Mouse (Mus musculus) large intestine, adult 2 months (tissue): ENCODE data around the gene Wap. TPM values are rescaled to one million over a fixed set of nuclear protein-coding genes. Genes with fewer than 3 reads are reported as not detected.
A peak's percentile ranks its signal among the peaks of the same experiment; 100 is the strongest.
"Not testable (repeated sequence)": the region's sequence is repeated elsewhere in the genome, so short reads cannot be mapped to it uniquely, and the experiment has no call there.

ENCODE experiments used
- DNase-seq: peaks from one replicate; pipeline ENCODE4 v3.0.0-alpha.2; 2012; ENCODE audit warnings: low read depth, low spot score
- WGBS: fragments of 180-500 bp; shearing (Covaris S2); methylation state at CpG from one replicate; pipeline ENCODE4 v1.1.7; 2018; 5-methylcytosine and 5-hydroxymethylcytosine counted together
- polyA plus RNA-seq: library from polyadenylated mRNA; depleted of rRNA; stranded (reverse); fragments of >200 nt; gene quantifications from 2 replicates; pipeline ENCODE4 v1.2.3, GENCODE M21; 2012; rRNA removed

Wap gene
- polyA plus RNA-seq: not detected in 2 replicates

DNA sequence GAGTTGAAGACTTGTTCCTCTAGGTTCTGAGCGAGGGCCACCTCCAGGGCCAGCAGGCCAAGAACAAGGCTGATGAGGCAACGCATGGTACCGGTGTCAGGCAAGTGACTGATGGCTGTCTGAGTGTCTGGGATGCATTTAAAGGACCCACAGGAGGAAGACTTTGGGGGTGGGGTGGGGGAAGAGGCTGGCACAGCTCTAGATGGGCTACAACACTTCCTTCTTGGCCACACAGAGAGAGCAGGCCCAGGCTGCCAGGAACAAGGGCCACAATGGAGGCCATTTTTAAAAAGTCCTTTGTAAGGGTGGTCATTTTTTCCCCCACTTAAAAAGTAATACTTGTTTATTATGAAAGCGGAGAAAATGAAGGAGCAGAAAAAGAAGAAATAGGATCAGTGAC, at the start of gene Wap:
Gene Wap (minus strand): TSS at position 101 of the 400 bp plus-strand sequence.
- 90% methylated on average over 4 of the region's 4 CpGs for WGBS
- DNase-seq: no peak

DNA sequence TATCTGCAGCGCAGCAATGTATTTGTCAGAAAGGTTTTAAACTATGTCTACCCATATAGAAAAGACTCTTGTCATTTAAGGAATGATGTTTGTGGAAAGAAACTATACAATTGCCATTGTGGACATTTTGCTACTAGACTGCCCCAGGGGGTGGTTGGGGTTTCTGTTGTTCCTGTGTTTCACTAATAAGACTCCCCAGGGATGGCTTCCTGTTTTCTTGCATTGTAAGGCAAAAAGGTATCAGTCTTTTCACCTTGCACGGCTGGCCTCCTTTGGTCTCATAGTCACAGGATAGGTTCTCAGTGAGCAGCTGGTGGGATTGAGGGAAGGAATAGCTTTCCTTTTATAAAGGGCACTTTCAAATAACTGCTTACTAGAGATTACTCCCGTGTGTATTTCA, 46.3 kb upstream of the Wap start:
- 74% methylated on average over 3 of the region's 3 CpGs for WGBS
- no peak for DNase-seq

DNA sequence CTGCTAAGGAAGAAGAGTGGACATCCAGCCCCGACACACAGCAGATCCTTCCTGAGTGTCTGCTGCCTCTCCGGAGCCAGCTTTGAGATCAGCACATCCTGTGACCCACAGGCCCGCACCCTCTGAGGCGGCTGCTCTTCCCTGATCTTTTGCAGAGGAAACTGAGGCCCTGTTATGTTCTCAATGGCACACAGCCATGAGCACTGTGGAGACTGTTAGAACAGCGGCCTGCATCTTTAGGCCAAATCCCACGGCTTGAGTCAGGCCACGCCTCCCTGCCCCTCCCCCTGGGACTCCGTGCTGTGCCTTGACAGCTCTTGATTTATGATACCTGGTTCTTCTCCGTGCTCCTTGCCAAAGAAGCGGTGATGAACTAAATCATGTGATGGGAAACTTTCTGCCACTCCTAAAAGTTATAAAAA, 42.0 kb upstream of the Wap start:
- WGBS: 19% methylated on average over 10 of the region's 10 CpGs
- DNase-seq: no peak

DNA sequence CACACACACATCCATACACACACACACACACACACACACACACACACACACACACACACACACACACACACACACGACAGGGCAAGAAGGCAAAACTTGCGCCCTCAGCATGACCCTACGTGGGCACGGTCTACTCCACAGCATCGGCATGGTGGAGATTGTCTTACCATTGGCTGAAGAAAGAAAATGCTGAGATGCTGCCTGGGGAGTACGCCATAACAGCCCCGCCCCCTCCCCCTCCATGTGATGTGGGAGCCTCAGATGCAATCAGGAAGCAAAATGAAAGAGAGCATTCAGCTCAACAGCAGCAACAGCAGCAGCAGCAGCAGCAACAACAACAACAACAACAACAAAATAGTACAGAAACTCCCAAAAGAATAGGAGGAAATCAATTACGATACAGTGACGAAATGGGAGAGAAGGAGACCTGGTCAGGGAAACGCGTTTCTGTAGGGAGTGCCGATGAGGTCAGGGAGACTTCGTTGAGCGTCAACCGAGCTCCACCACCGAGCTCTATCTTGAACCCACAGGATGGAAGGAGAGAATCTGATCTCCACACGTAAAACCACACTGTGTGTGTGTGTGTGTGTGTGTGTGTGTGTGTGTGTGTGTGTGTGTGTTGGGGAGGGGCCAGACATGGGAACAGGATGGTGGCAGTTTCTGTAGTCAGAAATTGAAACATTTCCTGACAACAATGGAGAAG, 41.4 kb upstream of the Wap start:
- 66% methylated on average over 17 of the region's 17 CpGs for WGBS

DNA sequence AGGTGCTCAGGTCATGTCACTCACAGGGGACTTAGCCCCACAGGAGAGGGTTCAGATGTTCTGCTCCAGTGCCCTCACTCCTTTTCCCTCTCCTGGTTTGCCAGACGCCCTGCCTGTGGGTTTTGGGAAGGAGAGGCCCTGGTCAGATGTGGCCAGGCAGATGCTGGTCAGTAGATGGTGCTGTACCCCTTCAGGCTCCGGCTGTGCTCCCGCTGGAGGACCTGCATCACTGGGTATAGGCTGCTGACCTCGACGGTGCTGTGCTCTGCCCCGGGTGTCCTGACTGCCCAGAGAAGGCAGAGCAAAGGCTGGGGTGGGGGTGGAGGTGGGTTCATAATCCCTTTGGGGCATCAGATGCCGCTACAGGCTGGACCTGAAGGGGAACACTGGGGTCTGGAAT, 39.1 kb upstream of the Wap start:
- DNase-seq: no peak
- WGBS: 52% methylated on average over 7 of the region's 7 CpGs

More for the DNA sequence above, 41.4 kb upstream of the Wap start:
- no peak for DNase-seq

DNA sequence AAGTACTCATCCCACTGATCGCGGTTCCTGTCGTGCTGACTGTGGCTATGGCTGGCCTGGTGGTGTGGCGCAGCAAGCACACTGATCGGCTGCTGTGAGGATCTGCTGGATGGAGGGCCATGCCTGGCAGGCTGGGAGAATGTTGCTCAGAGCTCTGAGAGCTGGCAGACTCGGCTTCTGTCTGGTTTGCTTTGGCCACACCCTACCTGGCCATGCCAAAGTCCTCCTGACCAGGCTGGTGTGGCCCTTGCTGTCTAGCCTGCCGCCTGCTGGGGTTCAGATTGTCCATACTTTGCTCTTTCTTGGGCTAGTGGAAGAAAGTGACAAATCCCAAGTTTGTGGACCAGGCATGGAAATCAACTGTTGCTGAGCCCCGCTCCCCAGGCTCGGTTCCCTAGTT, 38.2 kb upstream of the Wap start:
- peak; percentile 39 for DNase-seq
- WGBS: 61% methylated on average over 9 of the region's 9 CpGs

DNA sequence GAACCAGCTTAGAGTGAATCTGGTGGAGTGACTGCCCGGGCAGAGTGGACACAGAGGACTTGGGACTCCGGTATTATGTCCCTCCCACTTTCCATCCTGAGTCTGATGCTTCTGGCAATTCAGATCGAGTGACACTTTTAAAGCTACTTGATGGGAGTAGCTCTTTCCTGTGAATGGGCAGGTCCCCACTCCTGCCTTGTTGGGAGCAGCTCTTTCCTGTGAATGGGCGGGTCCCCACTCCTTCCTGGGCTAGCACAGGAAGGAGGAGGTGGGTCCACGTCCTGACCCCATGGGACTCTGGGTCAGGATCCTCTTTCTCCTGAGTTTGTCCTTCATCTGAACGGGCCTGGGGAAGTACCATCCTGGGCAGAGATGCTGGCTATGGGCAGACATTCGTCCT, 37.0 kb upstream of the Wap start:
- 50% methylated on average over 7 of the region's 7 CpGs for WGBS
- no peak for DNase-seq

DNA sequence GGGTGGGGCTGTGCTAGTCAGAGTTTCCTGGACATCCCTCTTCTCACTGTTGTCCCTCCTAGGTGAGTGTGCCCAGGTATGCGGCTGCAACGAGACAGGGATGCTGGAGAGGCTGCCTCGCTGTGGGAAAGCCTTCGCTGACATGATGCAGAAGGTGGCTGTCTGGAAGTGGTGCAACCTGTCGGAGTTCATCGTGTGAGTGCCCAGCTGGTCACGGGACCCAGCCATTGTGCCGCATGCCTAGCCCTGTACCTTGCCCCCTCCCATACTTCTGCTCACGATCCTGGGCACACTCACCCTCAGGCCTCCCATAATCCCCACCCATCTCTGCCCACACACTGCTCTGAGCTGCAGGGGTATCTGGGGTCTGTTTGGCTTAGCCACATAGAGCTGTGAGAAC, 36.3 kb upstream of the Wap start:
- 83% methylated on average over 9 of the region's 9 CpGs for WGBS
- no peak for DNase-seq

DNA sequence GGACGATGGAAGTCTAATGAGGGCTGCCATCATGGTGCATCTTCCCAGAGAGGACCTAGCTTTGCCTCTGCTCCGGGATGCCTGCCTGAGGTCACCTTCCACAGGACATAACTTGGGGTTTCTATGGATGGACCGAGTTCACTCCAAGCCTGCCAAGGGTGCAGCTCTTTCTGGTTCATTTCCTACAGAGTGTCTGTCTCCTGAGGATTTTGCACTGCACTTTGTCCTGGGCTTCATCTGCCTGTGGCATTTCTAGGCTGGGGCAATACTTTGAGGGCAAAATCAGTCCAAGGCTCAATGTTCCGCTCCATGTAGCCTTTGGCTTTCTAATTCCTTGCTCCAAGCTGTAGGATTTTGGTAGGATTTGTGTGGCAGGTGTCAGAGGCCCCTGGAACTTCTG, 32.4 kb upstream of the Wap start:
- 86% methylated on average over 4 of the region's 4 CpGs for WGBS
- no peak for DNase-seq

DNA sequence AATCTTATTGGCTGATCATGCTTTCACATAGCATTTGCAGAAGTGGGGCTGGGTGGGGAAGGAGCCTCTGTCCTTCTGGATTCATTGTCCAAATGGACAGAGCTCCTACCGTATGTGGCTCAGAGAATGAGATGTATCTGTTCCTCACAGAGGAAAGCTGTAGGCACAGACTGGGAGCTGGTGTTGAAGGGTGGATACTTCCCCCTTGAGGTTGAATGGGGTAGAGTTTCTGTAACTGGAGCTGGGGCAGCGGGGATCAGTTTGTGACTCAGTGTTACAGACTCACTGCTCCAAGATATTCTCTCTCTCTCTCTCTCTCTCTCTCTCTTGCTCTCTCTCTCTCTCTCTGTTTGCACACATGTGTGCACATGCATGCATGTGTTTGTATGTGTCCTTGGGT, 31.6 kb upstream of the Wap start:
- WGBS: 39% methylated on average over 2 of the region's 2 CpGs
- DNase-seq: no peak

DNA sequence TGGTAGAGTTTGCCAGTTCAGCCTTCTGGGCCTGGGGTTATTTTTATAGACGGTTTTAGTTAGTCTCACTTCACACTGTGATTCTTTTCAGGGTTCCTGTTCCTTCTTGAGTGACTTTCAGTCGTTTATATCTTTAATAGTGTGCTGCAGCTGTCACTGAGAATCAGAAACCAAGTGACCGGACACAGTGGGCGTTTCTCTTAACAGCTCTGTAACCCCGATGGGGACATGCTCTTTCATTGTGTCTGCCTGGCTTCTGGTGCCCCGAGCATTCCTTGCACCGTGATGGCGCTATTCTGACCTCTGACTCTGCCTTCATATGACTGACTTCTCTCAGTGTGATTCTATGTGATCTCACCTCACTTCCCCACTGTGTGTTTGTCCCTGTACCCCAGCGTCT, 30.6 kb upstream of the Wap start:
- no peak for DNase-seq
- 56% methylated on average over 9 of the region's 9 CpGs for WGBS

DNA sequence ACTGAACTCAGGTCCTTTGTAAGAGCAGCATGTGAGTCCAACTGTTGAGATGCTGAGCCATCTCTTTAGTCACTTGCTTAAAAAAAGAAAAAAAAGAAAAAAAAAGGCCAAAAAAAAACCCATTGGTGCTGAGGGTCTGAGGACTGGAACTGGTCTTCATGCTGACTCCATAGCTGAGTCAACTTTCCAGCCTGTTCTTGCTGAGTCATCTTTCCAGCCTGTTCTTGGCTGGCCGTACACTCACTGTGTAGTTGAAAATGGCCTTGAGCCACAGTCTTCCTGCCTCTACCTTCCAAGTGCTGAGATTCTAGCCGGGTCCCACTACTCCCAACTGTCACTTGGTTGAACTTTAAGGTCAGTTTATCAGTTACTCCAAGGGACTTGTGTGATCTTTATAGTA, 28.2 kb upstream of the Wap start:
- DNase-seq: no peak
- 54% methylated on average over 2 of the region's 2 CpGs for WGBS

DNA sequence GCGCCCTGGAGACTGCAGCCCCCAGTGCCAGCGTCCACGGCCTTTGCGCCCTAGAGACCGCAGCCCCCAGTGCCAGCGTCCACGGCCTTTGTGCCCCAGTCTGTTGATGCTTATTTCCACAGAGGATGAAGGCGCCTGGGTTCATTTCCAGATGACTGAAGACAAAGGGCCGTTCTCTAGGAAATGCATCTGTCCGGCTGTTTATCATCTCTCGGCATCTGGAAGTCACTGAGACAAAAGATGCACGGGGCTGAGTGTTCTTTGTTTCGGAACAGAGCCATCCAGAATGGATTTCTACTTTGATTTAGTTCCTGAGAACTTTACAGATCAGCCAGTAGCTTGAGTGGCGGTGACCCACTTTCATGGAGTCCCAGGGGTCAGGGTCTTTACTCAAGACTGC, 22.8 kb upstream of the Wap start:
- 78% methylated on average over 14 of the region's 14 CpGs for WGBS
- no peak for DNase-seq

DNA sequence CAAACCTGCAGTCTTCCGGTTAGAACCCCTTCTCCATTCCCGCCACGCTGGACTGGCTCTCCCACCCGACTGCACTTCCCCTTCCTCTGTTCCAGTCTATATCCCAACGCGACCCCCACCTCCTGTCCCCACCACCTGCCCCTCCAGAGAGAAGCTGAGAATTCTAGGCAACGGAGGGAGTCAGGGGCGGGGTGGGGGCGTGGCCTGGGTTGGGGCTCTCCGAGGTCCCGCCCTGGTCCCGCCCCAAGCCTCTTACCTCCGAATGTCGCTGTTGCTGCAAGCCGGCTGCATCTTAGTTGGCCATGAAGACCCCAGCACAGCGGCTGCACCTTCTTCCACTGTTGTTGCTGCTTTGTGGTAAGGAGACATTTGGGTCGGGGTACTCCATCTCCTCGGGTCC, 19.8 kb upstream of the Wap start, which contains the start of gene Ramp3:
Gene Ramp3 (plus strand): TSS at position 251 of the 400 bp plus-strand sequence.
- WGBS: 2% methylated on average over 18 of the region's 18 CpGs

DNA sequence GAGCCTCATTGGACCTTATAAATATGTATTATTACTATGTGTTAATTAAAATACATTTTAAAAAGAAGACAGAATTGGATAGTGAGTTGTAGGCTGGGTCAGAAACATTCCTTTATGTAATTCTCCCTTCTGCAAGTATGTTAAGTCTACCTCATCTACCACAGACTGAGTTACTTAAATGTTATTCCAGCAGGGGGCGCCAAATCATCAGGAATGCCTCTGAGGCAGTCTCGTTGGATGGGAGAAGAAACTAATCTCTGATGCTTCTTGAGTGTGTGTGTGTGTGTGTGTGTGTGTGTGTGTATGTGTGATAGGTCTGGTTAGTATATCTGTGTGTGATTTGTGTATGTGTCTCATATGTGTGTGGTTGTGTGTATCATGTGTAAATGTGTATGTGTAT, 16.5 kb upstream of the Wap start:
- 5% methylated on average over 2 of the region's 2 CpGs for WGBS
- peak; percentile 57 for DNase-seq

More for the DNA sequence above, 19.8 kb upstream of the Wap start, which contains the start of gene Ramp3:
- no peak for DNase-seq

DNA sequence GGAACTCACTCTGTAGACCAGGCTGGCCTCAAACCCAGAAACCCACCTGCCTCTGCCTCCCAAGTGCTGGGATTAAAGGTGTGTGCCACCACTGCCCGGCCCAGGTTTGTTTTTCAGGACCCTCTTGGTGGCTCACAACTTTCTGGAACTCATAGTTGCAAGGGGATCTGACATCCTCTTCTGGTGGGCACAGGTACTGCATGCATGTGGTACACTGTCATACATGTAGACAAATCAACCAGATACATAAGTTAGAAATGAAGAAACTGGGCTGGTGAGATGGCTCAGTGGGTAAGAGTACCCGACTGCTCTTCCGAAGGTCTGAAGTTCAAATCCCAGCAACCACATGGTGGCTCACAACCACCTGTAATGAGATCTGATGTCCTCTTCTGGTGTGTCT, 14.5 kb upstream of the Wap start:
- WGBS: 74% methylated on average over 3 of the region's 3 CpGs
- DNase-seq: not testable (repeated sequence)

DNA sequence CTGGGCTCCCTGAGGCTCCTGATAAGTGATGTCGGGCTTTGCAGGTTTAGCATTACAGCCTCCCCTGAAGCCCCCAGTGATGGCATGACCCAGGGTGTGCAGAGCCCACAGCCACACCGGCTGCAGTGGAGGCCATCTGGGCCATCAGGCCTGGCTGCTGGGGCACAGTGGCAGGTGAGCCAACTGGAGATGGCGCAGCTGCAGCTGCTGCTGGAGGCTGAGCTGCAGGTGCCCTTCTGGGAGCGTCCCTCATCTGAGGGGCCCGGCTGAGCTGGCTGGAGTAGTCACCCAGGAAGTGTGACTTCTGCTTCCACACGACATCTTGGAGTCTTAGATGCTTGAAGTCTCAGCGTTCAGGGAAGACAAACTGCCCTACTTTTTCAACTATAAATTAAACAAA, 12.1 kb upstream of the Wap start:
- WGBS: 47% methylated on average over 7 of the region's 7 CpGs
- no peak for DNase-seq

DNA sequence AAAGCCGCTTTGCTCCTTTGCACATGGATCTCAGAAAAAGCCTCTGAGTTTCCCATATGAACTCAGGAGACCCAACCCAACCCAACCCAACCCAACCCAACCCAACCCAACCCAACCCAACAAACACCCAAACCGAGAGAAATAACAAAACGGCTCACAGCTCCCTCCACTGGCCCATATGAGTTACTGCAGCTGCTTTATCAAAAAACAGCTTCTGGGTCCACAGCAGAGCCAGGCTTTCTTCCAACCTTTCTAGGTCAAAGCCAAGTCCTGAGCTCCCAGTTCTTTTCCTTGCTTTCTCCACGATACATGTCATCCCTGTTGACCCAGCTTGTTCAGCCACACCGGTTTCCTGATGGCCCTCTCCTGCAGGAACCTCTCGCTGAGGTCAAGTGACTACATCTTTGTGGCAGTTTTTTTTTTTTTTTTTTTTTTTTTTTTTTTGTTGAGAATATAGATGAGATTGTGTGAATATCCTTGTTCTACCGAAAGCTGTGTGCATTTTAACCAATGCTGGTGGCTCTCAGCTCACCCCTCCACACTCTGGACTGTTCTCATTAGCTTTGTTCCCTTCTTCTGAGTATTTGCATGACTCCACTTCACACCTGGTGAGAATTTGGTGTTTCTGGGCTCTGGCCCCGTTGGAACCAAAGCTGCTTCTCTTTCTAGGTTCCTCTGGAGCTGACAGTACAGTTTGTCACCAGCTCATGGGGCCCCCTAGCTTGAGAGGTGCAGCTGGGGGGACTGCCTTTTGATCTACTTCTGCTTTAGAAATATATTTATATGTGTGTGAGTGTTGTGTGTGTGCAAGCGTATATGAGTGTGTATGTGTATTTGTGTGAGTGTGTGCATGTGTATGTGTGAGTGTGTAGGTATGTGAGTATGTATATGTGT, 9.6 kb upstream of the Wap start:
- DNase-seq: no peak
- 64% methylated on average over 9 of the region's 9 CpGs for WGBS

DNA sequence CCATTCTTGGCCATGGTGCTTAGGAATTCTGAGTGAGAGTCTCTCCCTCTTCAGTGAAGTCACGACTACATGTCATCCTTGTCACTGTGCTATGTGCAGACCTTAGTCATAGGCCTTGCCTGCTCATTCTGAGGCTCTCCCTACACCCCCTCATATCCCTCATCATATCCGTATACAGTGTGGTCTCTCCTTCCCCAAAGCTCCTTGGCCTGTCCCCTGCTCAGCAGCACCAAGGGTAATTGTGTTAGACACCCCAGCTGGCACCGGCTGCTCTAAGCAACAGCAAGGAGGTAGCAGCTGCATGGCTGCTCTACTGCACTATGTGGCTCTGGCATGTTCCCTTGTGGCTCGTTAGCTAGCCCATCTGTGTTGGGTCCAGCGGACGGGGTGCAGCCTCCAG, 6.1 kb upstream of the Wap start:
- WGBS: 78% methylated on average over 6 of the region's 6 CpGs
- no peak for DNase-seq

DNA sequence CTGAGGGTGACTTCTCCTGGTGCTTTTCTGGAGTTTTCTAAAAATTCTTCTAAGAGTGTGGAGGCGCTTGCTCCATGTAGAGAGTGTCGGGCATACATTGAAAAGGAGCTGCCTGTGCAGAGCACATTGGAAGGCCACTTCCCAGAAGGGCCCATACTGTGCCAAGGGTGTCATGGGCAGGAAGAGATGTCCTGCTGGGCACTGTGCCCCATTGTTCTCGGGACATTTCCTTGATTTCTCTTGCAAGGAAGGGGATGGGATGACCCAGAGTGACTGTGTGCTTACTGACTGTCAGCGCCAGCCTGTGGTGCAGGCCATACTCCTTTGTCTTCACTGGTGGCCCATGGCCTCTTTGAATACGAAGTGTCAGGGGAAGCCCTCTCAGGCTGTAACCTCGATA, 635 bp upstream of the Wap start:
- DNase-seq: no peak
- 76% methylated on average over 6 of the region's 6 CpGs for WGBS

DNA sequence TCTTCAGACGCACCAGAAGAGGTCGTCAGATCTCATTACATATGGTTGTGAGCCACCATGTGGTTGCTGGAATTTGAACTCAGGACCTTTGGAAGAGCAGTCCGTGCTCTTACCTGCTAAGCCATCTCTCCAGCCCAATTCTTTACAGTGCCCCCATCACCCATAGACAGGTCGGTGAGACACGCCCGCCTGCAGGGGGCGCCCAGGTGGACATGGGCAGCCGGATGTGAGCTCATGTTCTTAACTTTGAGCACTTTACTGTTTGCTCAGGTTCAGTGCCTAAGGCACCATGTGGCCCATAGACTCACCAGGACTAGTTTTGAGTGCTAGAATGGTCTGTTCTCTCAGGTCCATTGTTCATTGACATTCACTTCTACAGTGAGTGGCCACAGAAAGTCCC, 2.3 kb downstream of the Wap start:
- 67% methylated on average over 8 of the region's 8 CpGs for WGBS
- DNase-seq: no peak
